Comparison of ENCODE assay signal across 8 mouse cellular contexts in genomic region chr3:103791230-103792110, GRCm38 (mm10). TPM values are rescaled to one million over a fixed set of nuclear protein-coding genes. Genes with fewer than 3 reads are reported as not detected.
DNase-seq lines count a peak whose midpoint lies in the region; ATAC-seq lines count a peak whose summit lies in the region.

Gene Hipk1 (minus strand): TSS chr3:103791563.

- no peaks in the 10 kb centered on the region for H3K36me3 ChIP-seq in hindbrain, embryonic 14.5 days (replicated peaks; ENCODE audit: control insufficient read depth, insufficient read depth)

- DNase-seq in NIH3T3 (ENCODE audit: low read depth): peak; percentile 94
- DNase-seq in cerebellum, postnatal 10 days: peak; percentile 96 to 97
- peak; percentile 88 to 94 for DNase-seq in frontal cortex, postnatal 25 days (ENCODE audit: low spot score in 2 of 2)
- peak; percentile 86 for DNase-seq in hindbrain, embryonic 14.5 days (ENCODE audit: low spot score)
- peak; percentile 94 for DNase-seq in layer of hippocampus, postnatal 36 days
- peak; percentile 97 for DNase-seq in lung, postnatal 36 days
- peak; percentile 96 for DNase-seq in retina, postnatal 1 day
- DNase-seq in urinary bladder, adult 18-20 months (ENCODE audit: low spot score in 2 of 2): peak; percentile 91 to 92

- WGBS in hindbrain, embryonic 14.5 days: 14% methylated on average over 39 of the region's 49 CpGs

- H3K9ac ChIP-seq in hindbrain, embryonic 14.5 days: peak within 1 kb of the TSS; percentile 91

- H3K27ac ChIP-seq in hindbrain, embryonic 14.5 days: peak within 1 kb of the TSS; percentile 92

- no peaks in the 10 kb centered on the region for H3K9me3 ChIP-seq in hindbrain, embryonic 14.5 days (ENCODE audit: control insufficient read depth, low read length)

- peak; percentile 98 for ATAC-seq in hindbrain, embryonic 14.5 days (ENCODE audit: low FRiP score)

- no peaks in the 10 kb centered on the region for H3K27me3 ChIP-seq in hindbrain, embryonic 14.5 days (ENCODE audit: control insufficient read depth, insufficient read depth, low read length)

- H3K4me2 ChIP-seq in hindbrain, embryonic 14.5 days (replicated peaks): peak within 1 kb of the TSS; percentile 89

- peak within 1 kb of the TSS; percentile 90 for H3K4me3 ChIP-seq in hindbrain, embryonic 14.5 days (replicated peaks; ENCODE audit: low read length)

- peaks cover 20% of the 10 kb centered on the region for H3K4me1 ChIP-seq in hindbrain, embryonic 14.5 days (replicated peaks; ENCODE audit: control insufficient read depth, insufficient read depth, low read length)

RNA-seq across cellular contexts. Expression of gene Hipk1, which starts in this region (rescaled TPM):
- polyA plus RNA-seq in hindbrain, embryonic 14.5 days (2014; fragmentation: Nextera tagmentation; extraction: Ambion mirVana): 16.3 and 17.6 TPM in 2 replicates
- 100 to 1,000 TPM; 122 to 138 TPM for total RNA-seq in layer of hippocampus, postnatal 36 days (2021)

Comparison
In these comparisons a context has a peak if more than half of its experiments do, and no peak if none do; other contexts are left out.
1. Peak in every context shown above with its lines: DNase-seq, ATAC-seq, H3K4me3 ChIP-seq and H3K27ac ChIP-seq.